Mouse (Mus musculus): ENCODE results near the gene Dnm3.

- TF ChIP-seq CTCF (IDR thresholded peaks at IDR 0.05; ENCODE audit: control insufficient read depth, insufficient read depth, low read length) (no peak), POLR2A (IDR thresholded peaks at IDR 0.05; ENCODE audit: borderline replicate concordance, control insufficient read depth, low read depth, low read length) (no peak)
Observed at GRCm38 (mm10) chr1:162216656-162217055, 261.2 kb downstream of the Dnm3 start.
